ENCODE assay signal across 8 mouse cellular contexts in the genomic region with DNA sequence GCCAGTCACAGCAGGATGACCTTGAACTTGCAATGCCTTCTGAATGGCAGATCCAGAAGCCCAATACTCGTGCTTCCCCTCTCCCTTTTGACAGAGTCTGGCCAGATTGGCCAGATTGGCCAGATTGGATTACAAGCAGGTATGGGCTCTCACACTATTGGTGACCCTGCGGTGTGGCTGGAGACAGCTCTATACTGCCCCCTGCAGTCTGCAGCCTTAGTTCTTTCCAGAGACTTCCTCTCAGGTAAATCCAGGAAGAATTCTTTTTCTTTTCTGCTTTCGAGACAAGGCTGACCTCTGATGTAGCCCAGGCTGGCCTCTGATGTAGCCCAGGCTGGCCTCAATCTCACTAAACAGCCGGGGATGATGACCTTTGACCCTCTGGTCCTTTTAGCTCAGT. TPM values are rescaled to one million over a fixed set of nuclear protein-coding genes. Genes with fewer than 3 reads are reported as not detected.
DNase-seq lines count a peak whose midpoint lies in the region; ATAC-seq and TF ChIP-seq lines count a peak whose summit lies in the region.

No protein-coding gene starts in this region.

- H3K9me3 ChIP-seq in hindbrain, postnatal 0 days (ENCODE audit: low read length): no peaks in the 10 kb centered on the region

- WGBS in hindbrain, postnatal 0 days: 46% methylated on average over 4 of the region's 4 CpGs
- 20% methylated on average over 4 of the region's 4 CpGs for WGBS in small intestine, adult 2 months

- H3K4me3 ChIP-seq in hindbrain, postnatal 0 days (ENCODE audit: low read length): no peak overlapping the region
- H3K4me3 ChIP-seq in small intestine, adult 2 months (ENCODE audit: low read depth, low read length): no peak overlapping the region

- no peak overlapping the region for H3K4me2 ChIP-seq in hindbrain, postnatal 0 days (ENCODE audit: low read depth, low read length)

- peak; percentile 76 for TF ChIP-seq CTCF in hindbrain, postnatal 0 days (IDR thresholded peaks at IDR 0.05; ENCODE audit: low read depth)
- peak; percentile 77; the same call in 1 of the 2 replicates for TF ChIP-seq CTCF in small intestine, adult 2 months (IDR thresholded peaks at IDR 0.05; ENCODE audit: extremely low read depth, insufficient read length, insufficient replicate concordance, low read depth, low read length)

- no peak overlapping the region for H3K9ac ChIP-seq in hindbrain, postnatal 0 days (replicated peaks; ENCODE audit: low read length)

- peak; percentile 68 for DNase-seq in layer of hippocampus, adult 11-12 months (ENCODE audit: low spot score)
- no peak for DNase-seq in layer of hippocampus, adult 9-10 months (ENCODE audit: low spot score)
- peak; percentile 89 for DNase-seq in ZHBTc4 (ENCODE audit: low read depth, low spot score)
- peak; percentile 79 for DNase-seq in embryo, embryonic 10.5 days (ENCODE audit: low spot score)
- DNase-seq in hindbrain, postnatal 0 days (ENCODE audit: low spot score): peak; percentile 80
- DNase-seq in lung, adult 18-20 months: peak; percentile 68 to 79

- H3K27ac ChIP-seq in hindbrain, postnatal 0 days: no peak overlapping the region
- H3K27ac ChIP-seq in small intestine, adult 2 months (ENCODE audit: insufficient read depth, low read depth, low read length): no peak overlapping the region

- TF ChIP-seq POLR2A in small intestine, adult 2 months (IDR thresholded peaks at IDR 0.05; ENCODE audit: low read depth, low read length): no peak

- peaks cover 5% of the 10 kb centered on the region for H3K4me1 ChIP-seq in hindbrain, postnatal 0 days (ENCODE audit: insufficient read depth, low read length)
- H3K4me1 ChIP-seq in small intestine, adult 2 months (ENCODE audit: control insufficient read depth, insufficient read depth, insufficient read length, low read length): peaks cover 23% of the 10 kb centered on the region

- H3K36me3 ChIP-seq in hindbrain, postnatal 0 days (ENCODE audit: insufficient read depth, low read length): no peaks in the 10 kb centered on the region
- H3K36me3 ChIP-seq in small intestine, adult 2 months (ENCODE audit: control insufficient read depth, insufficient read depth, low read length): no peaks in the 10 kb centered on the region

- no peak for ATAC-seq in hindbrain, postnatal 0 days
- no peak for ATAC-seq in megakaryocyte-erythroid progenitor cell, adult 5-6 weeks (replicated peaks; ENCODE audit: low FRiP score, low TSS enrichment, poor library complexity, severe bottlenecking)

- no peaks in the 10 kb centered on the region for H3K27me3 ChIP-seq in hindbrain, postnatal 0 days (ENCODE audit: insufficient read depth, low read length)
- H3K27me3 ChIP-seq in small intestine, adult 2 months (ENCODE audit: control insufficient read depth, insufficient read depth, low read length): no peaks in the 10 kb centered on the region

RNA-seq across cellular contexts. Expression of a gene that starts 3.8 kb away (rescaled TPM):
- 41.8 and 43.1 TPM in 2 replicates for total RNA-seq in hindbrain, postnatal 0 days (2014; rRNA removed)
- 17.4 and 17.9 TPM in 2 replicates for polyA plus RNA-seq in hindbrain, postnatal 0 days (2015; fragmentation: Nextera tagmentation; extraction: Ambion mirVana)
- polyA plus RNA-seq in small intestine, adult 2 months (2012; rRNA removed): 19.8 and 34.8 TPM in 2 replicates
- 46.2 and 48.6 TPM in 2 replicates for total RNA-seq in megakaryocyte-erythroid progenitor cell, adult 5-6 weeks (2014; fragmentation: Nextera tagmentation)
- total RNA-seq in megakaryocyte-erythroid progenitor cell, adult 5-6 weeks (2017): 20.5 and 28.3 TPM in 2 replicates
